Mouse (Mus musculus): ENCODE data around the gene Ndufaf2.

The Ndufaf2 gene

GRCm38 (mm10) chr13:108039375-108039774, 119.0 kb downstream of the Ndufaf2 start:
- DNase-seq (ENCODE audit: low read depth, low spot score): no peak

- DNase-seq (ENCODE audit: low read depth, low spot score): no peak
Observed at GRCm38 (mm10) chr13:108032789-108033188, 125.6 kb downstream of the Ndufaf2 start.

- no peak for DNase-seq (ENCODE audit: low read depth, low spot score)
Observed at GRCm38 (mm10) chr13:108025802-108026201, 132.6 kb downstream of the Ndufaf2 start.

- no peak for DNase-seq (ENCODE audit: low read depth, low spot score)
Observed at GRCm38 (mm10) chr13:108017349-108017748, 141.1 kb downstream of the Ndufaf2 start.

GRCm38 (mm10) chr13:108015166-108015565, 143.3 kb downstream of the Ndufaf2 start:
- no peak for DNase-seq (ENCODE audit: low read depth, low spot score)

- no peak for DNase-seq (ENCODE audit: low read depth, low spot score)
Observed at GRCm38 (mm10) chr13:108013839-108014238, 144.6 kb downstream of the Ndufaf2 start.

GRCm38 (mm10) chr13:108013110-108013509, 145.3 kb downstream of the Ndufaf2 start:
- no peak for DNase-seq (ENCODE audit: low read depth, low spot score)

- DNase-seq (ENCODE audit: low read depth, low spot score): no peak
Observed at GRCm38 (mm10) chr13:108007861-108008260, 150.6 kb downstream of the Ndufaf2 start.

- DNase-seq (ENCODE audit: low read depth, low spot score): no peak
Observed at GRCm38 (mm10) chr13:107996301-107996700, 162.1 kb downstream of the Ndufaf2 start.

GRCm38 (mm10) chr13:107995211-107995610, 163.2 kb downstream of the Ndufaf2 start:
- DNase-seq (ENCODE audit: low read depth, low spot score): no peak

- DNase-seq (ENCODE audit: low read depth, low spot score): no peak
Observed at GRCm38 (mm10) chr13:107992573-107992972, 165.8 kb downstream of the Ndufaf2 start.

GRCm38 (mm10) chr13:107984641-107985040, 173.8 kb downstream of the Ndufaf2 start:
- no peak for DNase-seq (ENCODE audit: low read depth, low spot score)

GRCm38 (mm10) chr13:107984186-107984585, 174.2 kb downstream of the Ndufaf2 start:
- no peak for DNase-seq (ENCODE audit: low read depth, low spot score)

- DNase-seq (ENCODE audit: low read depth, low spot score): peak; percentile 29
Observed at GRCm38 (mm10) chr13:107983231-107983847, 175.1 kb downstream of the Ndufaf2 start.

GRCm38 (mm10) chr13:107979461-107979860, 179.0 kb downstream of the Ndufaf2 start:
- no peak for DNase-seq (ENCODE audit: low read depth, low spot score)

GRCm38 (mm10) chr13:107976886-107977656, 181.4 kb downstream of the Ndufaf2 start:
- no peak for DNase-seq (ENCODE audit: low read depth, low spot score)

- no peak for DNase-seq (ENCODE audit: low read depth, low spot score)
Observed at GRCm38 (mm10) chr13:107972451-107972850, 186.0 kb downstream of the Ndufaf2 start.

GRCm38 (mm10) chr13:107971868-107972267, 186.6 kb downstream of the Ndufaf2 start:
- no peak for DNase-seq (ENCODE audit: low read depth, low spot score)

- DNase-seq (ENCODE audit: low read depth, low spot score): no peak
Observed at GRCm38 (mm10) chr13:107970422-107971142, 187.8 kb downstream of the Ndufaf2 start.

- no peak for DNase-seq (ENCODE audit: low read depth, low spot score)
Observed at GRCm38 (mm10) chr13:107969961-107970391, 188.4 kb downstream of the Ndufaf2 start.

- DNase-seq (ENCODE audit: low read depth, low spot score): no peak
Observed at GRCm38 (mm10) chr13:107964616-107965015, 193.8 kb downstream of the Ndufaf2 start.

GRCm38 (mm10) chr13:107963471-107963870, 195.0 kb downstream of the Ndufaf2 start:
- no peak for DNase-seq (ENCODE audit: low read depth, low spot score)
